Mouse (Mus musculus): ENCODE data around the gene Tstd3.
A peak's percentile ranks its signal among the peaks of the same experiment; 100 is the strongest.
"Not testable (repeated sequence)": the region's sequence is repeated elsewhere in the genome, so short reads cannot be mapped to it uniquely, and the experiment has no call there.

The Tstd3 gene

GRCm38 (mm10) chr4:21744142-21744541 lies 22.9 kb downstream of the Tstd3 start:
- not testable (repeated sequence) for DNase-seq

GRCm38 (mm10) chr4:21739169-21739568 lies 27.8 kb downstream of the Tstd3 start:
- no peak for DNase-seq

- DNase-seq: peak; percentile 90
Observed at GRCm38 (mm10) chr4:21727615-21728165, 39.3 kb downstream of the Tstd3 start, which contains the start of gene Ccnc. Gene Ccnc (plus strand): TSS chr4:21727701.

GRCm38 (mm10) chr4:21726912-21727614 lies 39.9 kb downstream of the Tstd3 start:
- peak; percentile 47 for DNase-seq

GRCm38 (mm10) chr4:21722752-21723334 lies 44.2 kb downstream of the Tstd3 start:
- DNase-seq: no peak

GRCm38 (mm10) chr4:21712147-21712546 lies 54.9 kb downstream of the Tstd3 start:
- no peak for DNase-seq
